Mouse (Mus musculus): Measurements from ENCODE around the gene Pi4k2a.
"Not testable (repeated sequence)": the region's sequence is repeated elsewhere in the genome, so short reads cannot be mapped to it uniquely, and the experiment has no call there.

The Pi4k2a gene

DNA sequence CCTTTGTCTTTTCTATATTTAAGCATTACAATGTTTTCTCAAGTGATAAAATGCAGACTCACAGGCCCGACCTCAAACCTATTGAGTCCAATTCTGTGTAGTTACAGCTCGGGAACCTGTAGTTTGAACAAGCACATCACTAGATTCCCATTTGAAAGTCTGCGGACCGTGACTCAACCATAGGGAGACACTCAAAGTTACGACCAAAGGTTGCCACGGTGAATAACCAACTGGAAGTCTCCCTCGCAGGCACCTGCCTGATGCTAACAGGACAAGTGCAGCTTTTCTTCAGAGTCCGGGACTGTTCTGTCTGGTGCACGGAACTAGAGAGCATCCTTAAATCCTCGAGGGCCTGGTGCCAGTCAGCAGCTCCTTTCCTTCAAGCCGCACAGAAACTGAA lies 9.8 kb upstream of the Pi4k2a start:
- DNase-seq (ENCODE audit: low spot score), result no peak

DNA sequence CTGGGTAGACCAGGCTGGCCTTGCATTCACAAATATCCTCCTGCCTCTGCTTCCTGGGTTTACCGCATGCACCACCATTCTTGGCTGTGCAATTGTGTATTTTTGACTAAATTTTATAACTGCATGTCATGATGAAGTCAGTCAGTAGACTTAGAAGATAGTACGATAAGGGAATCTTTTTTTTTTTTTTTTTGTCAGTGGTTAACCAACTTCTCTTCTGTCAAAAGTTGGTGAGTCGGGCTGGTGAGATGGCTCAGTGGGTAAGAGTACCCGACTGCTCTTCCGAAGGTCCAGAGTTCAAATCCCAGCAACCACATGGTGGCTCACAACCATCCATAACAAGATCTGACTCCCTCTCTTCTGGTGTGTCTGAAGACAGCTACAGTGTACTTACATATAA lies 8.7 kb upstream of the Pi4k2a start:
- not testable (repeated sequence) for DNase-seq (ENCODE audit: low spot score)

DNA sequence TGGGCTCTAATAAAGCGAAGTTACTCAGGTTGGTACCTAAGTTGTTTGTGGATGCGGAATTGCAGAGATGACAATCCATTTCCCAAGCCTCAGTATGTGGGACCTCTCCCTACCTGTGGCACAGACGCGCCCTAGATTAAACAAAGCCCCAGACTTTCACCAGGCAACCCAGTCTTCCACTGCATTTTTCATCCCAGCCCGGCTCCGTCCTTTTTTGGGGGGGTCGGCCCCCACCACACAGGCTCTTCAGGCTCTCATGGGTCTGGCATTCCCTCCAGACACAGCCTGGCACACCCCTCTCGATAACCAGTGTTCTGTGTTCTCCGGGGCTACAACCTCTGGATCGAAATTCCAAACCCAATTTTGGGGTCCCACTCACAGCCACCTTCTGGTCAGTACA lies 4.6 kb upstream of the Pi4k2a start:
- no peak for DNase-seq (ENCODE audit: low spot score)

DNA sequence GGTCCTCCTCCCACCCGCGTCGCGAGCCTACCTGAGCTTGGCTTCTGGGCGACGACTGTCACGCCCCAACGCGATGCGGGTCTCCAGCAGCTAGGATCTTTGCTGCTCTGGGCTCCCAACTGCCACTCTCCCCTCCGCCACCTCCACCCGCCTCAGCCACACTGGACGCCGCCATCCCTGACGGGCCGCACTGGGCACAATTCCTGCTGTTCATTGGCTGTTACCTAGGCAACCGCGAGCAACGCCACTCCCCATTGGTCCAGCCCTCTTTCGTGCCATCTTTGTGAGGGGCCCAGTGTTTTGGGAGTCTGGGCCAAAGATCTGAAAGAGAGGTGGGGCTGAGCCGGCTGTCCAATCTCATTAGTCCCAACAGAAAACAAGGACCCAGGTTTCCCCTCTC lies 4.1 kb upstream of the Pi4k2a start, which contains the start of gene Morn4:
Gene Morn4 (minus strand): TSS at position 192 of the 400 bp plus-strand sequence.
- peak; percentile 86 for DNase-seq (ENCODE audit: low spot score)

DNA sequence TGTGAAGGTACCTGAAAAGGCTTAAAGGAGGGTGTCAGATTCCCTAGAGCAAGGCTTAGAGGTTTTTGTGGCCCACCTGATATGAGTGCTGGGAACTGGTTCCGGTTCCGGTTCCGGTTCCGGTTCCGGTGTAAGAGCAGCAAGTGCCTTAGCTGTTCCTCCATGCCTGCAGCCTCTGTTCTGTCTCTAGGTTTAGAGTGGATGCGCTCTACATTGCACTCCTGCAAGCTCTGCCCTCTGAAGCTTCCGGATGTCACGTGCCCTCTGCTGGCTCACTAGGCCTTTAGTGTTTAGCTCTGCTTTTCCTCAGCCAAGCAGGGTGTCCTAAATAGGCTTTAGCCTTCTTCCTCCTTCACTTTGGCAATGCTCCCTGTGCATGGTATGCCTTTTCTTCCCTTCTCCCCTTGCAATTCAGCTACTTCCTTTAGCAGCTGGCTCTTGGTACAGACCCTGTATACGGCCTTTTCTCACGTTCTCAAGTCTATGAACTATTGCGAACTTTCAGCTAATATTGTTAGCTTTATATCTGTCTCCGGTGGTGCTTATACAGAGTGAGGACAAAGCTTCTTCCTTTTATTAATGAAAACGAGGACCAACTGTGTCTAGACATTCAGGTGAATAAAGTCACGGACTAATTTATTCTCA lies 1.0 kb upstream of the Pi4k2a start:
- DNase-seq (ENCODE audit: low spot score), result no peak

DNA sequence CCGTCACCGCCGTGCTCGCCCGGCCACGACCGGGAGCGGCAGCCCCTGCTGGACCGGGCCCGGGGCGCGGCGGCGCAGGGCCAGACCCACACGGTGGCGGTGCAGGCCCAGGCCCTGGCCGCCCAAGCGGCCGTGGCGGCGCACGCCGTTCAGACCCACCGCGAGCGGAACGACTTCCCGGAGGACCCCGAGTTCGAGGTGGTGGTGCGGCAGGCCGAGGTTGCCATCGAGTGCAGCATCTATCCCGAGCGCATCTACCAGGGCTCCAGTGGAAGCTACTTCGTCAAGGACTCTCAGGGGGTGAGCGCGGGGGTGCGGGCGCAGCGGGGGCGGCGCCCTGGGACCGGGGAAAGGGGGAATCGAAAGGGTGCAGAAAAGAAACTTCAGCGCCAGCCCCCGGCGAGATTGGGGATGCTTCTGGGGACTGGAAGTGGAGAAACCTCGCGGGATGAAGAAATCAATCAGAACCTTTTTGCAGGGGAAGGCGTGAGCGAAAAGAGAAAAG lies 419 bp downstream of the Pi4k2a start:
- no peak for DNase-seq (ENCODE audit: low spot score)

DNA sequence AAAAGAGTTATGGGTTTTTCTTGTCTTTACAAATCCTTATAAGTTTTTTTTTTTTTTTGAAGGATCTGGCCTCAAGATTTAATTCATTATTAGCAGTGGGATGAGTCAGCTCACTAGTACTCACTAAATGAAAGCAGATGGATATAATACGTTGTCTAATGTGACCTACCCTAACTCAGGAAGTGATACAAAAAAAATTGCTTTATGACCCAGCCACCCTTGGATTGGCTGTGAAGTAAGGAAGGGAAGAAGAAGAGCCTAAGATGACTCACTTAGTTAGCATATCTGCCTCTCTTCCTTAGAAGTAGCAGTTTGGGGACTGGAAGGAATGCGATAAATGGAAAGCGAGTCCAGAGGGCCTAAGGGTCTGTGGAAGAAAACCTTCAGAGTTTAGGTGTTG lies 9.1 kb downstream of the Pi4k2a start:
- no peak for DNase-seq (ENCODE audit: low spot score)

DNA sequence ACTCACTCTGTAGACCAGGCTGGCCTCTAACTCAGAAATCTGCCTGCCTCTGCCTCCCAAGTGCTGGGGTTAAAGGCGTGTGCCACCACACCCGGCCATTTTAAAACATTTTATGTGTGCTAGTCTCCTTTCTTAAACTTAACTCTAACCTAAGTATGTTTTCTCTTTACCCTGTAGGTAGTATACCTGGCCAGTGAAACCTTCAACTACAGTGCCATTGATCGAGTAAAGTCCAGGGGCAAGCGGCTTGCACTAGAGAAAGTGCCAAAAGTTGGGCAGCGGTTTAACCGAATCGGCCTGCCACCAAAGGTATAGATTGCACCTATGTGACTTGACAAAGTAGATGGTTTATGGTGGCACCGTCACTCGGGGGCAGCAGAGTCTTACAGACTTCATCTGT lies 14.4 kb downstream of the Pi4k2a start:
- no peak for DNase-seq (ENCODE audit: low spot score)

DNA sequence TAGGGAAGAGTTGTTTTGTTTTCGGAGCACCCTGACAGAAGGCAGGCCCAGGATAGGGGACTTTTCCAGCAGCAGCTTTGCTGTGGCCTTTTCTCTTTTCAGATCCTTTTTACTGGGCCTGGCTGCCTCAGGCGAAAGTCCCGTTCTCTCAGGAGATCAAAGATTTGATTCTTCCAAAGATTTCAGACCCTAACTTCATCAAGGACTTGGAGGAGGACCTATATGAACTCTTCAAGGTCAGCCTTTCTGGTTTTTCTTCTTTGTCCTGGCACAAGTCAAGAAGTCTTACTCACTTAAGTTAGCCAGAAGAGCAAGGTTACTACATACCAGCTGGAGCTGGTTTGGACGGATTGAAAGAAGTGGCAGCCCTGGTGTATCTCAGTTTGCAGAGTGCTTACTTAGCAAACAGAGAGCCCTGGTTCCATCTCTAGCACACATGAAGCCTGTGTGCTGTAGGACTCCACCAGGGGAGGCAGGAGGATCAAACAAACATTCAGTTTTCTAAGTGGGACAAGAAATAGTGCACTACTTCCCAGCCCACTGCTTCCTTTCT lies 25.6 kb downstream of the Pi4k2a start:
- DNase-seq (ENCODE audit: low spot score), result no peak

DNA sequence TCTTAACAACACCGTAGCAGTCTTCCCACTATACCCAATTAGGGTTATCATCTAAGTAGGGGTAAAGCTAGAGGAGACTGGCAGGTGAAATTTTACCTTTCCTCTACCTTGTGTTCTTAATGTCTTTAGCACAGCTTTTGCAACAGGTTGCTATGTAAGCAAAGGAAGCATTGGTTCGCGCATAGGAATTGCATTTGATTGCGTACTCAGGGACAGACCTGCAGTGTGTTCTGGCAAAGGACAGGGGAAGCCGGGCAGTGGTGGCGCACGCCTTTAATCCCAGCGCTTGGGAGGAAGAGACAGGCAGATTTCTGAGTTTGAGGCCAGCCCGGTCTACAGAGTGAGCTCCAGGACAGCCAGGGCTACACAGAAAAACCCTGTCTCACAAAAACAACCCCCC lies 27.9 kb downstream of the Pi4k2a start:
- no peak for DNase-seq (ENCODE audit: low spot score)

DNA sequence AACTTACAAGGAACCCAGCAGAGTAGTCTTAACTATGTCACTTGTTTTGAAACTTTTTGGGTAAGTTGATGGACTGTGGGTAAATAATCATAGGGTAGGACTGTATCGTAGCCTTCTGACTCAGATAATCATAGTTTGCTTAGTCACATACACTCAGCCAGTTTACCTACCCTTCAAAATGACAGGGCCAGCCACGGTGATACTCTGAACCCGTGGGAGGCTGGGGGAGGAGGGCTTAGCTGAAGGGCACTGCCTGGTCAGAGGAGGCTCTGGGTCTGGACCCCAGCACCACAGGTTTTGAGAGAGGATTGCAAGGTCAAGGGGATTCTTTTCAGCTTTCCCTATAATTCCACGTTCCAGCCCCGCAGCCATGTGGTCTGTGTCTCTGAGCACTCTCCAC lies 28.3 kb downstream of the Pi4k2a start:
- no peak for DNase-seq (ENCODE audit: low spot score)

DNA sequence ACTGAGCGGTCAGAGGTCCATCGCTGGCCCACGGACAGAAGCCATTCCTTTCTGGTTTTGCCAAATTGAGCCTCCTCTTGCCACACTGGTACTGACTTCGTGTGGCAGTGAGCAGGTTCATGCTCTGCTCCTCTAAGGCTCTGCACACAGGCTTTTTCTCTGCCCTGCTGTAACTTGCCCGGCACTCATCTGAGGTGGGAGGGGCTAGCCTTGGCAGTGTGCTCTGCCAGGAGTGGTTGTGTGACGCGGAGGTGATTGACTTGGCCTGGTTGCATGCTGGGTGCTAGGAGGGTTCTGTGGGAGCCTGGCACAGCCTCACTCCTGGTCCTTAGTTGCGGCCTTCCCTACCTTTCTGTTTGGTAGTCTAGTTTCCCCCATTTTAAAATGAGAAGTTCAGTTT lies 30.2 kb downstream of the Pi4k2a start:
- no peak for DNase-seq (ENCODE audit: low spot score)

DNA sequence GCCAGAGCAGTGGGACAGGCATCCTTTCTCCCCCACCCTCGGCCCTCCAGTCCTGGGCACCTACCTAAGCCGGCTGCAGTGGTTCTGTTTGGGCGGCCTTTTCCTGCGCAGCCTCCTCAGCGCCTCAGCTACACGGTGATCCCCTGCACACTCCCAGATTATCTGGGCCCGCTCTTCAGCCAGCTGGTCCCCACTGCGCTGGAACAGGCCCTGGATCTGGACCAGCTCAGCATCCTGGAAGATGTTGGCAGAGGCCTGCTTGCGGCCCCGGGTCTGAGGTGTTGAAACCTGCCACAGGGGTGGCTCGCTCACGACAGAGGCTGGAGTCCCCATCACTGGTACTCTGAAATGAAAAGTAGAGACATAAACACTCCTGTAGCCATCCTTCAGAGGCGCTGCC lies 34.4 kb downstream of the Pi4k2a start:
- no peak for DNase-seq (ENCODE audit: low spot score)

DNA sequence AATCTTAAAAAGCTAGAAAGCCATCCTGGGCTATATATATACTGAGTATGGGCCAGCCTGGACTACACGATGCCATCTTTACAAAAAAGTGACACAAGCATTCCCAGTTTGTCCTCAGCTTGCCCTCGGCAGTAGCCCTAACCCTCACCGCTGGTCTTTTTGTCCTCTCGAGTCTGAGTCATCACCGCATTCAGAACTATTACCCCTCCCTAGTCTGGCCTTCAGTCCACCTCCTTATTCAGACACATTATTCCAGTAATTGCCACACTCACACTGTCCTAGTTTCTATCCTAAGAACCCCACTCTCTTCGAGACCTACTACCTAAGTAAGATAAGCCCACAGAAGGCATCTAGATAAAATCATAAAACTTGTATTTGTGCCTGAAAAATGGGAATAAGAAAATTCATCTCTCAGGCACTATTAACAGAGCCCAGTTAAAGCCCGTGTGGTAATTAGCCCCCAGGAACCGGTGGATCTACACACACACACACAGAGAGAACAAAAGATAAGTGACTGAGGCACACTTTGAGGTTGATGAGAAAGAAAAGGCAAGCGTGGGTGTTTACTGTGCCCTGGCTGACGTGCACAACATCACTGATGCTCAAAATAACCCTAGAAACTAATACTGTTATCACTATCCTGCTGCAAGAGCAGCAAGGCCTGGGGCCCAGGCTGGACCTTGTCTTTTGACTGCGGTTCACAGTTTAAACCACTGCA lies 35.4 kb downstream of the Pi4k2a start:
- DNase-seq (ENCODE audit: low spot score), result no peak

DNA sequence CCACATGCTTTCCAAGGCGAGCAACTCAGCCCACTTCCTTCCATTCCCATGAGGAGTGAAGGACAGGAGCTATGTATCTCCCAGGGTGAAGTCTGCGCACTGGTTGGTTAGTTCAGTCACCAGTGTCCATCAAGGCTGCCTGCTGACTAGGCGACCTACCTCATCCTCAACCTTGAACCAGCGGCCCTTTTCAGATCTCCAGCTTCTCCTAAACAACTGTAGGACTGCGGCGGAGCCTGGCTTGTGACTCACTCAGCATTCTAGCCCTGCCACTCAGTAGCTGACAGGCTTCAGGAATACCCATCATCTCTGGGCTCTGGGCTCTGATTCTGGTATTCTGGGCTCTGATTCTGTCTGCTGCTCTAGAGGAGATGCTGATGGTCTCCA lies 35.9 kb downstream of the Pi4k2a start:
- DNase-seq (ENCODE audit: low spot score), result no peak

DNA sequence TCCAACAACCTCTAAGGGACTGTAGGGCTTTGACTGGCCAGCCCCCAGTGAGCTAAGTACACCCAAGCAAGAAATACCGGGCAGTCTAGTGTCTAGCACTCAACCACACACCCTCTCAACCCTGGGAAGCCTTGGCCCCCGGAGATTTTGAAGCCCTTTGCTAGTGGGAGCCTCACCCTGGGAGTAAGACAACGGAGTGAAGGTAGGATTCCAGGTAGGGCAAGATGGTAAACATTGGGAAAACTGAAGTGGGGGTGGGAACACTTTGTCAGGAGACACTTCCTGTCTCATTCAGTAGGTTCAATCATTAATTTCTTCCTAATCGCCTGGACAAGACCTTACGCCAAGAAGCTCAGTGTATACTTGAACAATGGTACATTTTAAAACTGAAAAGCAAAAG lies 36.8 kb downstream of the Pi4k2a start:
- no peak for DNase-seq (ENCODE audit: low spot score)

DNA sequence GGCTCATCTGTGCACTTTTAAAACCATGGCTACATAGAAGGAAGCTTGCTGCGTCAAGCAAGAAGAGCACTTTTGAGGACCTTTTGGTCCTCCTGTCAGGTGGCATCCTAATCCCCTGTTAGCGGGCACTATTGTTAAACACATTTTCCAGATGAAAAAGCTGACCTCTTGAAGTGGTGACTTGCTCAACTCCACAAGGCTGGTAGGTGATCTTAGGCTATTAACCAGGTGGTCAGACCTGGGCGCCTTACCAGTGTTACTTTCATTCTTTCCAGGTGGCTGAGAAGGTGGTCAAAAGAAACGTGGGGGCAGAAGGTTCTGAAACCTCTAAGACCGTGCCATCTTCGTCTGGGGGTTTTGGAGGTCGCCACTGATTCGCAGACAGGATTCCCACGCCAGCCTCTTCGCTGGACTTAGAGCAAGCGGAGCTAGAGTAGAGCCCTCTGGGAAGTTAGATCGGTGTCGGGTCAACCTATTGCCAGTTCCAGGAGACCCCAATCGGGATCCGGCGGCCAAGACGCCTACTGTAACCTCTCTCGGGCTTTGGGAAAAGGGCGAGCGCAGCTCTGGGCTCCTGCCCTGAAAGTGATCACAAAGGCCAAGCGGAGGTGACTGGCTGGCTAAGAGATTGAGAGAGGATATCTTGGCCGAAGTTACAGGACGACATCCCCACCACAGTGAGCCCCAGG lies 37.9 kb downstream of the Pi4k2a start:
- DNase-seq (ENCODE audit: low spot score), result no peak

DNA sequence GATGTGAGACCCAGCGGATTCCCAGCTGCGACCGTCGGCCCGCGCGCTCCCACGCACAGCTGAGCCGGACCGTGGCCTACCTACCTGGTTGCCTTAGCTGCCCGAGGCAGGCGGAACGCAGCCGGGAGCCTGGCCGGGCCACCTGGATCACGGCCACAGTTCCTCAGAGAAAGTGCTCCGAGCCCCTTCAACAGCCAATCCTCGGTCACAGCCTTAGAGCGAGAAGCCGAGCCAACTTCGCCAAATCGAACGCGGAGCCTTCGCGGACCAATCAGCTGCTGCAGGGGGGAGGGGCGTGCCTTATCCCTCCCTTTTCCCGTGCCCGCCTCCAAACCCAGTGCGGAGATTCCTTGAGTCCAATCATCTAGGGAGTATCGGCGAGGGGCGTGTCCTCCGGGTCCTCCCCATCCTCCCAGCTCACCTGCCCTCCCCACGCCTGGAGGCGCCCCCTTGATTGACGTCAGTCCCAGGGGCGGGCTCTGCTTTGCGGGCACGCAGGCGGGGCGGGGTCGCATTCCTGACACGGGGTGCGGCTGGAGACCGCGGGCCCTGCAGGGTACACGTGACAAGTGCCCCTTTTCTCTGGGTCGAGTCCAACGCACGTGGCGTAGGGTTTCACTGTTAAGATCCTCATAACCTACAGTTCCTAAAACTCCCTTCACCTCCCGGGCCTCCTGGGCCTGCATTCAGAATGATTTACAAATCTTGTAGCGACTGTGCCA lies 38.7 kb downstream of the Pi4k2a start, which contains the start of gene Avpi1:
Gene Avpi1 (minus strand): TSS at position 273 of the 722 bp plus-strand sequence.
- DNase-seq (ENCODE audit: low spot score), result peak; percentile 93

DNA sequence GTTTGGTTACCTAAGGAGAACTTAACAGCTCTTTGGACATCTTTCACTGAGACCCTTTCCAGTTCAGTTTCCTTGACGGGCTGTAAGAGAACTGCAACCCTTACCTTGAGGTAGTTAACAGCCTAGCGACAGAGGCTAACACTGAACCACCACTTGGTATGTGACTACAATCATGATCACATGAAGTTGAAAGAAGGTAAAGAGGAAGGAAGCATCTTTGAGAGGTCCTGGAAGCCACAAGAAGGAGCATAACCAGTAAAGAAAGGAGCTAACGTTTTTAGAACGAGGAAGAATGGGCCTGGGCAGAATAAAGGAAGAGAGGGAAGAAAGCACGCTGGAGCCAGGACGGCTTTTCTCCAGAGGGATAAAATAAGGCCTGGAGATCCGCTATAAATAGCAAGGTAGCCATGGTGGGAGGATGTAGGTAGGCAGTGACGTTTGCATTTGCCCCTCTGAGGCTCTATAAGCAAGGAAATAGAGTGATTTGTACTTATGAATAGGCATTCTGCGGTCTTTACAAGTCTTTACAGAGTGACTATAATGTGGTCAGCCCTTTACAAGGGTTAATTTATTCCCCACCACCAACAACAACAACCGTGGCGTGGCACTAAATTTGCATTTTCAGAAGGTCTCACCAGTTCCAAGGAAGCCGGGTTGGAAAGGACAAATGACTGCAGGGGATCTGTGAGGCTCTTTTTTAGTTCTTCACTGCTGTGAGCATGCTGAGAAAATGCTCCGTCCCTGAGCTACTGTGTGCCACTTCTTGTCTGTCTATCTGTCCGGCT lies 39.4 kb downstream of the Pi4k2a start:
- DNase-seq (ENCODE audit: low spot score), result no peak

DNA sequence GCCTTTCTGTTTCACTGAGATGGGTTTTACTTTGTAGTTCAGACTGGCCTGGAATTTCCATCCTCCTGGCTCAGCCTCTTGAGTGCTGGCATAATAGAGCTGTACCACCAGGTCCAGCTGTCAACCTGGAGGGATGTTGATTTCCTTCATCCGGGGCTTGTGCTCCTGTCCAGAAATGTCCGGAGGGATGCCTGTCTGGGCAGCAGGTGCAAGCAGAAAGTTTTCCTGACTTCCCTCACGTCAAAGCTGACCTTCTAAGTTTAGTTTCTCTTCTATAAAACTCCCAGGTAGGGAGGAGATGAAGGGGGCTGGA lies 40.0 kb downstream of the Pi4k2a start:
- no peak for DNase-seq (ENCODE audit: low spot score)

DNA sequence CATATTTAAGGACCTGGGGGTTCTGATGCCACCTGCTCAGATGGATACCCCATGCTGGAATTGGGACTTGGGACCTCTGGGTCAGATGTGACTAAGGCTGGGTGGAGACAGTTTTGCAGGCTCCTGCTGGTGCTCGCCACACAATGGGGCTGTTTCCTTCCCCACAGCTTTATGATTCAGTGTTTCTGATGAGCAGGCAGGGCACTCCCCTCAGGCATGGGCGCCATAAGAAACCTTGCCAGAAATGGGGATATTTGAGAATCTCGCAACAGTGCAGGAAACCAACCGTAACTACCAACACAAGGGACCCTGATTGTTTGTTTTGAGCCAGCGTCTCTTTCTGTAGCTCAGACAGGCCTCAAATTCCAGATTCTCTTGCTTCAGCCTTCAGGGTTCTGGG lies 40.8 kb downstream of the Pi4k2a start:
- DNase-seq (ENCODE audit: low spot score), result no peak

DNA sequence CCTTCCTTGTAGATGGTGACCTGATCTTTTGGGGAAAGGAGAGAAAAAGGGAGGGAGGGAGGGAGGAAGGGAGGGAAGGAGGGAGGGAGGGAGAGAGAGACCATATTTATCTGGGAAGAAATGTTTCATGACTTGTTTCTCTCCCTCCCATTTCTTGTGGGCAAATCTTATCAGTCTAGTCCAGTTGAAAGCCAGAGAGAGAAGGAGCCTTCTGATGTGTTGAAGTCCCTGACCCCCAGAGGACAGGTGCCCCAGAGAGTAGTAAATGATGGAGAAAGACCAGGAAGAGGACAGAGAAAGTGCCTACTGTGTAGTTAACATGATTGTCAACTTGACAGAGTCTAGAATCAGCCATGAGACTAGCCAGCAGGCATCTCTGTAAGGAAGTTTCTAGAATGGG lies 44.8 kb downstream of the Pi4k2a start:
- no peak for DNase-seq (ENCODE audit: low spot score)
